Comparison of ENCODE assay signal across 9 mouse cellular contexts in genomic region chr14:25489336-25490078, GRCm38 (mm10). TPM values are rescaled to one million over a fixed set of nuclear protein-coding genes. Genes with fewer than 3 reads are reported as not detected.
DNase-seq lines count a peak whose midpoint lies in the region; ATAC-seq and TF ChIP-seq lines count a peak whose summit lies in the region.
"Had no signal": no experiment of that assay in that cellular context is flagged by ENCODE, and none has a peak within 500 bp of the region (broad histone marks: within the 10 kb centered on the region; RNA-seq: fewer than 3 reads in every experiment).

No protein-coding gene starts in this region.

- ATAC-seq in midbrain, postnatal 0 days (ENCODE audit: low FRiP score): no peak
- ATAC-seq in midbrain, embryonic 11.5 days (ENCODE audit: low FRiP score): no peak
- ATAC-seq in stomach, embryonic 16.5 days (ENCODE audit: insufficient read depth, low FRiP score): peak; percentile 64; the same call in 1 of the 2 replicates
- ATAC-seq: midbrain, embryonic 15.5 days had no signal

- DNase-seq in adrenal gland, adult (ENCODE audit: inconsistent age in 2 of 2, low spot score in 1 of 2): peak; percentile 65 to 88
- DNase-seq in adrenal gland, postnatal 4 days (ENCODE audit: low spot score in 2 of 2): no peak
- DNase-seq in midbrain, postnatal 0 days (ENCODE audit: low spot score): no peak
- no peak for DNase-seq in midbrain, embryonic 11.5 days (ENCODE audit: low spot score, missing footprints)
- DNase-seq in kidney, postnatal 10 days: peak; percentile 88
- DNase-seq in right cerebral cortex, postnatal 14 days: no peak
- no peak for DNase-seq in natural killer cell, adult 2 months (ENCODE audit: low spot score in 2 of 2)

- WGBS in midbrain, postnatal 0 days: 73% methylated on average over 6 of the region's 6 CpGs
- 87% methylated on average over 6 of the region's 6 CpGs for WGBS in midbrain, embryonic 11.5 days
- WGBS in stomach, embryonic 16.5 days: 65% methylated on average over 6 of the region's 6 CpGs

- no peak overlapping the region for H3K4me3 ChIP-seq in midbrain, postnatal 0 days (ENCODE audit: low read depth, low read length)
- H3K4me3 ChIP-seq in midbrain, embryonic 11.5 days (ENCODE audit: low read depth, low read length): no peak overlapping the region
- H3K4me3 ChIP-seq in stomach, embryonic 16.5 days (replicated peaks; ENCODE audit: low read length): no peak overlapping the region
- H3K4me3 ChIP-seq: midbrain, embryonic 15.5 days had no signal

- H3K9me3 ChIP-seq in midbrain, postnatal 0 days (ENCODE audit: low read length): no peaks in the 10 kb centered on the region
- H3K9me3 ChIP-seq in midbrain, embryonic 11.5 days (ENCODE audit: control insufficient read depth, low read length): no peaks in the 10 kb centered on the region
- no peaks in the 10 kb centered on the region for H3K9me3 ChIP-seq in stomach, embryonic 16.5 days (replicated peaks; ENCODE audit: control insufficient read depth, low read length)
- H3K9me3 ChIP-seq: midbrain, embryonic 15.5 days had no signal

- no peak overlapping the region for H3K4me2 ChIP-seq in midbrain, postnatal 0 days (ENCODE audit: low read depth, low read length, poor library complexity, severe bottlenecking)
- H3K4me2 ChIP-seq in midbrain, embryonic 11.5 days: no peak overlapping the region
- H3K4me2 ChIP-seq in stomach, embryonic 16.5 days (ENCODE audit: low read depth, low read length): no peak overlapping the region
- H3K4me2 ChIP-seq: midbrain, embryonic 15.5 days had no signal

- peaks cover 32% of the 10 kb centered on the region for H3K4me1 ChIP-seq in midbrain, postnatal 0 days (ENCODE audit: insufficient read depth, low read length)
- peaks cover 29% of the 10 kb centered on the region for H3K4me1 ChIP-seq in midbrain, embryonic 11.5 days (ENCODE audit: control insufficient read depth, insufficient read depth, low read length)
- peaks cover 63% of the 10 kb centered on the region for H3K4me1 ChIP-seq in stomach, embryonic 16.5 days (ENCODE audit: control insufficient read depth, insufficient read depth, low read length)

- no peak overlapping the region for H3K9ac ChIP-seq in midbrain, postnatal 0 days (replicated peaks; ENCODE audit: low read length, poor library complexity, severe bottlenecking)
- no peak overlapping the region for H3K9ac ChIP-seq in midbrain, embryonic 11.5 days (ENCODE audit: low read length)
- H3K9ac ChIP-seq in stomach, embryonic 16.5 days (ENCODE audit: low read length): no peak overlapping the region
- H3K9ac ChIP-seq: midbrain, embryonic 15.5 days had no signal

- TF ChIP-seq CTCF in midbrain, postnatal 0 days (IDR thresholded peaks at IDR 0.05): no peak

- no peaks in the 10 kb centered on the region for H3K36me3 ChIP-seq in midbrain, postnatal 0 days (ENCODE audit: insufficient read depth, low read length)
- no peaks in the 10 kb centered on the region for H3K36me3 ChIP-seq in midbrain, embryonic 11.5 days (ENCODE audit: control insufficient read depth, insufficient read depth, low read length)
- H3K36me3 ChIP-seq in stomach, embryonic 16.5 days (ENCODE audit: control insufficient read depth, insufficient read depth, low read length): no peaks in the 10 kb centered on the region
- H3K36me3 ChIP-seq: midbrain, embryonic 15.5 days had no signal

- H3K27me3 ChIP-seq in midbrain, postnatal 0 days (ENCODE audit: insufficient read depth, low read length): no peaks in the 10 kb centered on the region
- H3K27me3 ChIP-seq in midbrain, embryonic 11.5 days (ENCODE audit: control insufficient read depth, insufficient read depth, low read length): no peaks in the 10 kb centered on the region
- no peaks in the 10 kb centered on the region for H3K27me3 ChIP-seq in stomach, embryonic 16.5 days (ENCODE audit: control insufficient read depth, insufficient read depth, low read length)
- H3K27me3 ChIP-seq: midbrain, embryonic 15.5 days had no signal

- peak overlapping the region; percentile 26; the same call in 1 of the 2 replicates for H3K27ac ChIP-seq in midbrain, postnatal 0 days (ENCODE audit: low read depth, low read length)
- no peak overlapping the region for H3K27ac ChIP-seq in midbrain, embryonic 11.5 days (ENCODE audit: low read depth, low read length)
- no peak overlapping the region for H3K27ac ChIP-seq in stomach, embryonic 16.5 days (ENCODE audit: low read length)
- H3K27ac ChIP-seq: midbrain, embryonic 15.5 days had no signal

RNA-seq across cellular contexts. Expression of gene Zmiz1, which starts 30.5 kb away (rescaled TPM):
- total RNA-seq in adrenal gland, postnatal 4 days (2021): 100 to 1,000 TPM; 105 to 122 TPM
- total RNA-seq in midbrain, postnatal 0 days (2014; rRNA removed): 130 and 134 TPM in 2 replicates
- 44.0 and 51.7 TPM in 2 replicates for polyA plus RNA-seq in midbrain, postnatal 0 days (2015; fragmentation: Nextera tagmentation; extraction: Ambion mirVana)
- polyA plus RNA-seq in midbrain, embryonic 11.5 days (2014; fragmentation: Nextera tagmentation; extraction: Ambion mirVana): 47.7 and 51.5 TPM in 2 replicates
- 24.0 and 26.3 TPM in 2 replicates for polyA plus RNA-seq in stomach, embryonic 16.5 days (2015; fragmentation: Nextera tagmentation; extraction: Ambion mirVana)

Comparison
In these comparisons a context has a peak if more than half of its experiments do, and no peak if none do; other contexts are left out.
1. DNase-seq: peak in adrenal gland, adult (2 of 2) and kidney, postnatal 10 days (single experiment); none in adrenal gland, postnatal 4 days (0 of 2), midbrain, postnatal 0 days (single experiment), midbrain, embryonic 11.5 days (single experiment), right cerebral cortex, postnatal 14 days (single experiment) and natural killer cell, adult 2 months (0 of 2).